Mouse (Mus musculus): ENCODE measurements around the gene Slc13a1. TPM values are rescaled to one million over a fixed set of nuclear protein-coding genes. Genes with fewer than 3 reads are reported as not detected.

The Slc13a1 gene
- polyA plus RNA-seq, 1 experiment from 2014 or later, result 0.12 TPM

DNA sequence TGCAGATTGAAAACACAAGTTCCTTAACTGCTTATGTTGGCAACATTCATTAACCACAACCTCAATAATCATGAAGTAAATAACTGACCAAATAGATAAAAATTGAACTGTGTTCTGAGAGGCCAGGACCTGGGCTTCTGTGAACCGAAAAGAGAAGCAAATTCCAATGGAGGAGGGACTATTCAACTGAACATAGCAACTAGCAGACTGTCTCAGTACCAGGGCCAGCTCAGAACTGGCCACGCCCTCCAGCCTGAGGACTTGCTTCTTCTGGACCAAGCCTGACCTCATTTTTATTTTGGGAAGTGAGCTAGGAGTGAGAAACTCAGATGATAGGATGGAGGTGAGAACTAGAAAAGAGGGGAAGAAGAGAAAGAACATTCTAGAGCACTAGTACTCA, 4.8 kb upstream of the Slc13a1 start:
- WGBS, result 61% methylated on average over 2 of the region's 2 CpGs
- Histone ChIP-seq H3K9me3 (ENCODE audit: control insufficient read depth, low read length) (no peaks in the 10 kb centered on the region), H3K36me3 (ENCODE audit: control insufficient read depth, insufficient read depth, low read length) (no peaks in the 10 kb centered on the region), H3K4me1 (ENCODE audit: control insufficient read depth, insufficient read depth, low read length) (no peaks in the 10 kb centered on the region), H3K27ac (ENCODE audit: low read depth, low read length) (no peak overlapping the region), H3K4me2 (ENCODE audit: low read depth, low read length) (no peak overlapping the region), H3K4me3 (ENCODE audit: low read depth, low read length) (no peak overlapping the region), H3K9ac (replicated peaks; ENCODE audit: low read depth, low read length) (no peak overlapping the region), H3K27me3 (ENCODE audit: control insufficient read depth, insufficient read depth, low read length) (no peaks in the 10 kb centered on the region)
- ATAC-seq (ENCODE audit: low read depth), result no peak

DNA sequence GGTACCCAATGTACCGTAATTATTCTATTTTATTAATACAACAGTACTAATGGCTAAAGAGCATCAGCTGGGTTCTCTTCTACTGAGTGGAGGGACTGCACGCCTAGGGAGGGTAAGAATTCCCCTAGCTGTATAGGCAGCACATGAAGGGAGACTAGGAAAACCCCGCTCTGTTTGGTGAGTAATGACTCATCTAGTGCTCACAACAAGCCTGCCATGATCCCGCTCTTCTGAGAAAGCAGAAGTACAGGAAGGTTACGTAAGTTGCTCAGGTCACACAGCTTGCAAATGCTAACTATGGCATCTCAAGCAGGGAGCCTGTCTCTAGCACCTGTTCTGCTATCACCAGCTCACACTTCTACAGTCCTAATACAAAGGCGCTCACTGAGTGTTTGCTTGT, 1.1 kb downstream of the Slc13a1 start:
- 81% methylated on average over 6 of the region's 6 CpGs for WGBS
- H3K4me1 ChIP-seq (ENCODE audit: control insufficient read depth, insufficient read depth, low read length), result no peaks in the 10 kb centered on the region
- H3K9me3 ChIP-seq (ENCODE audit: control insufficient read depth, low read length), result no peaks in the 10 kb centered on the region
- no peaks in the 10 kb centered on the region for H3K36me3 ChIP-seq (ENCODE audit: control insufficient read depth, insufficient read depth, low read length)
- no peak for ATAC-seq (ENCODE audit: low read depth)
- no peaks in the 10 kb centered on the region for H3K27me3 ChIP-seq (ENCODE audit: control insufficient read depth, insufficient read depth, low read length)
- no peak overlapping the region for H3K4me2 ChIP-seq (ENCODE audit: low read depth, low read length)
- no peak overlapping the region for H3K4me3 ChIP-seq (ENCODE audit: low read depth, low read length)
- H3K27ac ChIP-seq (ENCODE audit: low read depth, low read length), result no peak overlapping the region
- H3K9ac ChIP-seq (replicated peaks; ENCODE audit: low read depth, low read length), result no peak overlapping the region

DNA sequence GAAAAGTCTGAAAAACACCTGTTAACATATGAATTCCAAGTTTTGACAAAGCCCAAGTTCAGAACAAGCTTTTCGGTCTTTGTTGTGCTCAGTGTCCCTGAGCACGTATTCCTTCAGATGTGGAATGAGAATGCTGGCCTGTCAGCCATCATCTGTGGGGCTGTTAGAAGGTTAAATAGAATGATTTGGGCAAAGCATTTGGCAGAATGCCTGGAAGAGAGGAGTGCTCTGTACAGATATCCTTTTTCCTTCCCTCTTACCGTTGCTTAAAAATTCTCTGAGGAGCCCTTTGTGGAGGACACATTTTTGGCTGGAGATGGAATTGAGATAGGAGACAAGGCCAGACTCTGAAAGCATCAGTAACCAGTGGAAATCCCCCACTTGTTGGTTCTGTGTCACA, 2.6 kb downstream of the Slc13a1 start:
- H3K9me3 ChIP-seq (ENCODE audit: control insufficient read depth, low read length), result no peaks in the 10 kb centered on the region
- H3K9ac ChIP-seq (replicated peaks; ENCODE audit: low read depth, low read length), result no peak overlapping the region
- no peaks in the 10 kb centered on the region for H3K27me3 ChIP-seq (ENCODE audit: control insufficient read depth, insufficient read depth, low read length)
- no peak overlapping the region for H3K27ac ChIP-seq (ENCODE audit: low read depth, low read length)
- no peak overlapping the region for H3K4me3 ChIP-seq (ENCODE audit: low read depth, low read length)
- ATAC-seq (ENCODE audit: low read depth), result no peak
- no peaks in the 10 kb centered on the region for H3K4me1 ChIP-seq (ENCODE audit: control insufficient read depth, insufficient read depth, low read length)
- 67% methylated on average over 3 of the region's 3 CpGs for WGBS
- no peaks in the 10 kb centered on the region for H3K36me3 ChIP-seq (ENCODE audit: control insufficient read depth, insufficient read depth, low read length)
- no peak overlapping the region for H3K4me2 ChIP-seq (ENCODE audit: low read depth, low read length)

DNA sequence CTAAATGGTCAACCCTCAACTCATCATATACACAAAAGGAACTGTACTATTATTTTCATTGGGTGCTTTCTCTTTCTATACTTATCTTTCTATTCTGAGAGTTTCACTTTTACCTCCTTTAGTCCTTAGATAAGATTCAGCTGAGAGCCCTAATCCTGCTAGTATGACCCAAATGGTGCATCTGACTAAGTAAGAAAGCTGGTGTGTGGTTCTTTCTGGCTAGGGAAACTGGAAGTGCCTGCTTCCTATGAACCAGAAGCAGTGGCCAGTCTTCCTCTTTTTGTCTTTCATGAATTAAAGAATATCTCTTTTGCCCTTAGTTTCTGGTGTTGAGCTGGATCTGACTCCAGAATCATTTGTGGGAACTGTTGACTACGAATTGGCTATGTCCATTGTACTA, 8.1 kb downstream of the Slc13a1 start:
- no peak overlapping the region for H3K4me2 ChIP-seq (ENCODE audit: low read depth, low read length)
- no peaks in the 10 kb centered on the region for H3K36me3 ChIP-seq (ENCODE audit: control insufficient read depth, insufficient read depth, low read length)
- H3K27ac ChIP-seq (ENCODE audit: low read depth, low read length), result no peak overlapping the region
- H3K27me3 ChIP-seq (ENCODE audit: control insufficient read depth, insufficient read depth, low read length), result no peaks in the 10 kb centered on the region
- 78% methylated on average over 1 of the region's 1 CpGs for WGBS
- H3K9me3 ChIP-seq (ENCODE audit: control insufficient read depth, low read length), result no peaks in the 10 kb centered on the region
- no peak for ATAC-seq (ENCODE audit: low read depth)
- no peak overlapping the region for H3K4me3 ChIP-seq (ENCODE audit: low read depth, low read length)
- H3K9ac ChIP-seq (replicated peaks; ENCODE audit: low read depth, low read length), result no peak overlapping the region
- no peaks in the 10 kb centered on the region for H3K4me1 ChIP-seq (ENCODE audit: control insufficient read depth, insufficient read depth, low read length)

GRCm38 (mm10) chr6:24154901-24155300, 13.0 kb downstream of the Slc13a1 start:
- 61% methylated on average over 4 of the region's 4 CpGs for WGBS
- Histone ChIP-seq H3K4me1 (ENCODE audit: control insufficient read depth, insufficient read depth, low read length) (no peaks in the 10 kb centered on the region), H3K4me2 (ENCODE audit: low read depth, low read length) (no peak overlapping the region), H3K27ac (ENCODE audit: low read depth, low read length) (no peak overlapping the region), H3K36me3 (ENCODE audit: control insufficient read depth, insufficient read depth, low read length) (no peaks in the 10 kb centered on the region), H3K27me3 (ENCODE audit: control insufficient read depth, insufficient read depth, low read length) (no peaks in the 10 kb centered on the region), H3K9me3 (ENCODE audit: control insufficient read depth, low read length) (no peaks in the 10 kb centered on the region), H3K9ac (replicated peaks; ENCODE audit: low read depth, low read length) (no peak overlapping the region), H3K4me3 (ENCODE audit: low read depth, low read length) (no peak overlapping the region)
- ATAC-seq (ENCODE audit: low read depth), result no peak

DNA sequence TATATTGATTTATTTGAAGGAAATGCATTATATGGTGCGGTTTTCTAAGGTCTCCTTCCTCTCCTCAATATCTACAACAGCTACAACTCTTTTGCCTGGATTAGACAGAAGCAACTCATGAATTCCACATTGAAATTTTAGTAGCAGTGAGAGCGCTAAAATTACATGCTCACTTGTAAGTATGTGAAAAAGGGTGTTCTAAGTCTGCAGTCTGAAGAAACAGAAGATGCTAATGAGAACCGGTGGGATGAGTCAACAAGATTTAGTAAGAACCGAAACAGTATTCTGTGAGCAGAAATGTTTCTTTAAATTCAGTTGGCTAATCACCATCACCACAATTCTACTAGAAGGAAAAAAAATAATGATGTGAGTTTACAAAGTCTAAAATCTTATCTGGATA, 34.9 kb downstream of the Slc13a1 start:
- Histone ChIP-seq H3K4me1 (ENCODE audit: control insufficient read depth, insufficient read depth, low read length) (no peaks in the 10 kb centered on the region), H3K4me3 (ENCODE audit: low read depth, low read length) (no peak overlapping the region), H3K9ac (replicated peaks; ENCODE audit: low read depth, low read length) (no peak overlapping the region), H3K9me3 (ENCODE audit: control insufficient read depth, low read length) (no peaks in the 10 kb centered on the region), H3K36me3 (ENCODE audit: control insufficient read depth, insufficient read depth, low read length) (no peaks in the 10 kb centered on the region), H3K4me2 (ENCODE audit: low read depth, low read length) (no peak overlapping the region), H3K27ac (ENCODE audit: low read depth, low read length) (no peak overlapping the region), H3K27me3 (ENCODE audit: control insufficient read depth, insufficient read depth, low read length) (no peaks in the 10 kb centered on the region)
- ATAC-seq (ENCODE audit: low read depth), result no peak
- WGBS, result 93% methylated on average over 4 of the region's 4 CpGs

GRCm38 (mm10) chr6:24122632-24123031, 45.3 kb downstream of the Slc13a1 start:
- no peak overlapping the region for H3K4me2 ChIP-seq (ENCODE audit: low read depth, low read length)
- H3K27me3 ChIP-seq (ENCODE audit: control insufficient read depth, insufficient read depth, low read length), result no peaks in the 10 kb centered on the region
- H3K9ac ChIP-seq (replicated peaks; ENCODE audit: low read depth, low read length), result no peak overlapping the region
- no peak overlapping the region for H3K4me3 ChIP-seq (ENCODE audit: low read depth, low read length)
- no peak for ATAC-seq (ENCODE audit: low read depth)
- no peaks in the 10 kb centered on the region for H3K36me3 ChIP-seq (ENCODE audit: control insufficient read depth, insufficient read depth, low read length)
- H3K4me1 ChIP-seq (ENCODE audit: control insufficient read depth, insufficient read depth, low read length), result no peaks in the 10 kb centered on the region
- no peak overlapping the region for H3K27ac ChIP-seq (ENCODE audit: low read depth, low read length)
- H3K9me3 ChIP-seq (ENCODE audit: control insufficient read depth, low read length), result no peaks in the 10 kb centered on the region

DNA sequence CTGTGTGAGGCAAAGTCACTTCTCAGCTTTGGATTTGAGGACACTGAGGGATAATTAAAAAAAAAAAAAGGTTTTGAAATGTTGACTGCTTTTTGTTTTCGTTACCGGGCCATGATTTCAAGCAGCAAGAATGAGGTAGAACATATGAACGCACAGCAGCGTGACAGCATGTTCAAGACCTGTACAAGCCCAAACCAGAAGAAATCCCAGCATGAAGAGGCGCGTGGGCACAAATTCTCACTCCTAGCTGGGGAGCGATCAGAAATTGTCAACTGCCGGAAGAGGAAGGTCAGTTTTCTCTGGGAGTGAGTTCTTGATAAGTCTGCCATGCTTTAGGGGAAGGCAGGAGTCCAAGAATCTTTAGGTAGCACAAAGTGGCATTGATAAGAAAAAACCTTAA, 56.3 kb downstream of the Slc13a1 start:
- no peaks in the 10 kb centered on the region; the same call in 1 of the 2 replicates for H3K9me3 ChIP-seq (ENCODE audit: control insufficient read depth, low read length)
- no peak overlapping the region for H3K9ac ChIP-seq (replicated peaks; ENCODE audit: low read depth, low read length)
- no peaks in the 10 kb centered on the region for H3K4me1 ChIP-seq (ENCODE audit: control insufficient read depth, insufficient read depth, low read length)
- 94% methylated on average over 8 of the region's 8 CpGs for WGBS
- no peak overlapping the region for H3K27ac ChIP-seq (ENCODE audit: low read depth, low read length)
- H3K4me2 ChIP-seq (ENCODE audit: low read depth, low read length), result no peak overlapping the region
- no peaks in the 10 kb centered on the region for H3K36me3 ChIP-seq (ENCODE audit: control insufficient read depth, insufficient read depth, low read length)
- ATAC-seq (ENCODE audit: low read depth), result no peak
- no peaks in the 10 kb centered on the region for H3K27me3 ChIP-seq (ENCODE audit: control insufficient read depth, insufficient read depth, low read length)
- no peak overlapping the region for H3K4me3 ChIP-seq (ENCODE audit: low read depth, low read length)

DNA sequence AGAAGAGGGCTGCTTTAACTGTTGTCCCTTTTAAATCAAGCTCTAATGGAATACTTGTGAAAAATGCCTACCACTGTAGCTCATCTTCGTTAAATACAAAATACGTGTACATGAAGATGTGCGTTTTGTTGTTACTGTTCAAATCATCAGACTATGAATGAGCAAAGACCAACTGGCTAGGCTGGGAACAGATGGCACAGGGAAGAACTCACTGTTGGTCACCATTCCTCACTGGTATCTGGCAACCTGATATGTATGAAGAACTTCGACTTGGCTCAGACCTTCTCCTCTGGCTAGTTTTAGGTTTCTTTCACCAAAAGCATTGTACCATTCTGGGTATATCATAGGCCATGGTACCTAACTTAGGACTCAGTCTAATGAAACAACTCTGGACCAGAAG, 59.4 kb downstream of the Slc13a1 start:
- ATAC-seq (ENCODE audit: low read depth), result no peak
- H3K27me3 ChIP-seq (ENCODE audit: control insufficient read depth, insufficient read depth, low read length), result no peaks in the 10 kb centered on the region
- 95% methylated on average over 4 of the region's 4 CpGs for WGBS

DNA sequence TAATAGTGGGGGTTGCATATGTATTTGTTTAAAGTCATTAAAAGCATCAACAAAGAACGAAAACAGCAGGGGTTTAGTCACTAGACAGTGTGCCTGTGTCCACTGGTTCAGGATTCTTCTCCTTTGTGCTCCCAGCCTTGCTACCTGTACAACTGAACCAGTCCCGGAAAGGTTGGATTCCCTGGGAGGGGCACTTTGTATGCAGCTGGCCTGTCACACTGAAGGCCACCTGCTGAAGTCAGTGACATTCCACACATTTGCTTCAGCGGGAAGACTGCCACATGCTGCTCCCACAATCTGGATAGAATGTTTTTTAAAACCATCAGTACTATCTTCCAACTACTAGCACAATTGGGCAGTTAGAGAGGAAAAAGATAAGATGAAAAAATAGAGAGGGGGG, 61.7 kb downstream of the Slc13a1 start:
- Histone ChIP-seq H3K4me1 (ENCODE audit: control insufficient read depth, insufficient read depth, low read length) (no peaks in the 10 kb centered on the region), H3K27ac (ENCODE audit: low read depth, low read length) (no peak overlapping the region), H3K36me3 (ENCODE audit: control insufficient read depth, insufficient read depth, low read length) (no peaks in the 10 kb centered on the region), H3K9ac (replicated peaks; ENCODE audit: low read depth, low read length) (no peak overlapping the region), H3K9me3 (ENCODE audit: control insufficient read depth, low read length) (no peaks in the 10 kb centered on the region; the same call in 1 of the 2 replicates), H3K4me2 (ENCODE audit: low read depth, low read length) (no peak overlapping the region), H3K4me3 (ENCODE audit: low read depth, low read length) (no peak overlapping the region), H3K27me3 (ENCODE audit: control insufficient read depth, insufficient read depth, low read length) (no peaks in the 10 kb centered on the region)
- WGBS, result 35% methylated on average over 3 of the region's 3 CpGs
- peak; percentile 46; the same call in 1 of the 2 replicates for ATAC-seq (ENCODE audit: low read depth)

More for the DNA sequence above, 59.4 kb downstream of the Slc13a1 start:
- H3K4me1 ChIP-seq (ENCODE audit: control insufficient read depth, insufficient read depth, low read length), result no peaks in the 10 kb centered on the region
- H3K27ac ChIP-seq (ENCODE audit: low read depth, low read length), result no peak overlapping the region
- no peak overlapping the region for H3K4me3 ChIP-seq (ENCODE audit: low read depth, low read length)
- no peaks in the 10 kb centered on the region; the same call in 1 of the 2 replicates for H3K9me3 ChIP-seq (ENCODE audit: control insufficient read depth, low read length)
- H3K36me3 ChIP-seq (ENCODE audit: control insufficient read depth, insufficient read depth, low read length), result no peaks in the 10 kb centered on the region
- no peak overlapping the region for H3K9ac ChIP-seq (replicated peaks; ENCODE audit: low read depth, low read length)
- H3K4me2 ChIP-seq (ENCODE audit: low read depth, low read length), result no peak overlapping the region

Data from neural tube, embryonic 14.5 days (tissue).